Mouse (Mus musculus) lung, embryonic 14.5 days (tissue): ENCODE data around the gene Strip2. TPM values are rescaled to one million over a fixed set of nuclear protein-coding genes. Genes with fewer than 3 reads are reported as not detected.

Experiments
- ATAC-seq: fragments of 200-750 bp; cut with Nextera tagmentation; 2 replicates; pipeline ENCODE4 v1.8.0; 2017; ENCODE audit warnings: mild to moderate bottlenecking, moderate TSS enrichment, moderate library complexity; ENCODE audit not compliant: insufficient read depth
- DNase-seq: peaks from one replicate; pipeline ENCODE4 v3.0.0-alpha.2; 2015
- H3K27ac ChIP-seq: fragments of 300-500 bp; sonication (generic); 2 replicates; pipeline ENCODE4 v1.5.1; 2014; ENCODE audit warnings: low read depth, mild to moderate bottlenecking, moderate library complexity
- H3K27me3 ChIP-seq: fragments of 300-500 bp; sonication (generic); 2 replicates; pipeline ENCODE4 v1.6.1; 2014; ENCODE audit warnings: low read length, control low read depth; ENCODE audit not compliant: insufficient read depth
- H3K36me3 ChIP-seq: fragments of 300-500 bp; sonication (generic); 2 replicates; pipeline ENCODE4 v1.6.1; 2014; ENCODE audit warnings: control low read depth; ENCODE audit not compliant: insufficient read depth
- H3K4me1 ChIP-seq: fragments of 300-500 bp; sonication (generic); 2 replicates; pipeline ENCODE4 v1.6.1; 2014; ENCODE audit warnings: antibody characterized with exemption, control low read depth; ENCODE audit not compliant: insufficient read depth
- H3K4me2 ChIP-seq: fragments of 300-500 bp; sonication (generic); 2 replicates; pipeline ENCODE4 v1.6.1; 2014; ENCODE audit warnings: mild to moderate bottlenecking
- H3K4me3 ChIP-seq: fragments of 300-500 bp; sonication (generic); 2 replicates; pipeline ENCODE4 v1.5.1; 2014; ENCODE audit warnings: low read depth, low read length
- H3K9ac ChIP-seq: fragments of 300-500 bp; sonication (generic); 2 replicates; pipeline ENCODE4 v1.6.1; 2014
- H3K9me3 ChIP-seq: fragments of 300-500 bp; sonication (generic); 2 replicates; pipeline ENCODE4 v1.6.1; 2016; ENCODE audit warnings: low read depth, low read length, control low read depth
- CTCF ChIP-seq: IDR thresholded peaks from 2 replicates; pipeline ENCODE4 v1.5.1; 2016; ENCODE audit warnings: antibody characterized with exemption, low read depth
- WGBS: fragments of 180-500 bp; shearing (Covaris S2); extraction: QIAGEN DNeasy Blood & Tissue Kit; methylation state at CpG from one replicate; pipeline ENCODE4 v1.1.7; 2014; 5-methylcytosine and 5-hydroxymethylcytosine counted together
- microRNA-seq: library from miRNA; unstranded; fragments of <30 nt; microRNA quantifications from one replicate; pipeline ENCODE4, GENCODE M21; 2016; ENCODE audit warnings: borderline number of aligned reads
- polyA plus RNA-seq: library from polyadenylated mRNA; unstranded; fragments of >200 nt; fragmentation: Nextera tagmentation; extraction: Ambion mirVana; gene quantifications from 2 replicates; pipeline ENCODE4 v1.2.1, GENCODE M21; 2014

Strip2 gene
- polyA plus RNA-seq, 1 experiment from 2014 or later = 0.33 TPM

- WGBS = 62% methylated on average over 9 of the region's 9 CpGs
These were observed 85.8 kb downstream of the Strip2 start for GRCm38 (mm10) chr6:30002628-30003027.

GRCm38 (mm10) chr6:30005851-30006250, 89.0 kb downstream of the Strip2 start:
- Histone ChIP-seq H3K36me3 (no peaks in the 10 kb centered on the region), H3K9ac (no peak overlapping the region), H3K9me3 (no peaks in the 10 kb centered on the region), H3K4me1 (no peaks in the 10 kb centered on the region), H3K4me3 (no peak overlapping the region), H3K27me3 (no peaks in the 10 kb centered on the region), H3K4me2 (no peak overlapping the region), H3K27ac (no peak overlapping the region)
- WGBS = 93% methylated on average over 1 of the region's 1 CpGs
- DNase-seq (no peak), ATAC-seq (no peak)
- no peak for TF ChIP-seq CTCF

More at GRCm38 (mm10) chr6:30002628-30003027, 85.8 kb downstream of the Strip2 start:
- DNase-seq (no peak), ATAC-seq (no peak)
- TF ChIP-seq CTCF = no peak
- Histone ChIP-seq H3K4me3 (no peak overlapping the region), H3K4me1 (no peaks in the 10 kb centered on the region), H3K9ac (no peak overlapping the region), H3K36me3 (no peaks in the 10 kb centered on the region), H3K27ac (no peak overlapping the region), H3K4me2 (no peak overlapping the region), H3K27me3 (no peaks in the 10 kb centered on the region), H3K9me3 (no peaks in the 10 kb centered on the region)

GRCm38 (mm10) chr6:30009204-30009603, 92.4 kb downstream of the Strip2 start:
- Histone ChIP-seq H3K9ac (no peak overlapping the region), H3K9me3 (no peaks in the 10 kb centered on the region), H3K4me2 (no peak overlapping the region), H3K27ac (no peak overlapping the region), H3K27me3 (no peaks in the 10 kb centered on the region), H3K4me3 (no peak overlapping the region), H3K4me1 (no peaks in the 10 kb centered on the region), H3K36me3 (no peaks in the 10 kb centered on the region)
- no peak for ATAC-seq
- no peak for TF ChIP-seq CTCF
- WGBS = 76% methylated on average over 7 of the region's 7 CpGs
- no peak for DNase-seq

Small RNA genes within 50 kb of the gene (microRNA-seq; reads per million reads assigned to microRNA genes)
- gene Gm23049 = not detected

Other genes starting within 250 kb of the Strip2 start
- gene Tspan33, start 222.8 kb upstream of the Strip2 start, polyA plus RNA-seq = 2.0 and 2.1 TPM in 2 replicates
- gene Smo, start 181.5 kb upstream of the Strip2 start, polyA plus RNA-seq = 60.9 and 69.1 TPM in 2 replicates
- 10.1 and 12.4 TPM in 2 replicates for gene Ahcyl2, start 149.0 kb upstream of the Strip2 start, polyA plus RNA-seq
- gene Nrf1, start 131.0 kb downstream of the Strip2 start, polyA plus RNA-seq = 68.8 and 78.0 TPM in 2 replicates